Mouse (Mus musculus) stomach, embryonic 15.5 days (tissue): Measurements from ENCODE around the gene Polr2l. TPM values are rescaled to one million over a fixed set of nuclear protein-coding genes. Genes with fewer than 3 reads are reported as not detected.

Experiments
- ATAC-seq: fragments of 200-750 bp; cut with Nextera tagmentation; 2 replicates; pipeline ENCODE4 v1.8.0; 2017; ENCODE audit warnings: low read depth, moderate number of reproducible peaks, moderate TSS enrichment; ENCODE audit not compliant: insufficient read depth, low FRiP score
- H3K27ac ChIP-seq: fragments of 300-500 bp; sonication (generic); 2 replicates; pipeline ENCODE4 v1.5.1; 2015; ENCODE audit warnings: mild to moderate bottlenecking, inconsistent platforms
- H3K27me3 ChIP-seq: fragments of 300-500 bp; sonication (generic); replicated peaks from 2 replicates; pipeline ENCODE4 v1.6.1; 2015; ENCODE audit warnings: inconsistent platforms
- H3K36me3 ChIP-seq: fragments of 300-500 bp; sonication (generic); 2 replicates; pipeline ENCODE4 v1.6.1; 2015; ENCODE audit warnings: inconsistent platforms
- H3K4me1 ChIP-seq: fragments of 300-500 bp; sonication (generic); 2 replicates; pipeline ENCODE4 v1.6.1; 2015; ENCODE audit warnings: inconsistent platforms
- H3K4me2 ChIP-seq: fragments of 300-500 bp; sonication (generic); 2 replicates; pipeline ENCODE4 v1.6.1; 2015; ENCODE audit warnings: mild to moderate bottlenecking, inconsistent platforms
- H3K4me3 ChIP-seq: fragments of 300-500 bp; sonication (generic); replicated peaks from 2 replicates; pipeline ENCODE4 v1.5.1; 2015; ENCODE audit warnings: inconsistent platforms
- H3K9ac ChIP-seq: fragments of 300-500 bp; sonication (generic); 2 replicates; pipeline ENCODE4 v1.6.1; 2015; ENCODE audit warnings: inconsistent platforms
- H3K9me3 ChIP-seq: fragments of 300-500 bp; sonication (generic); 2 replicates; pipeline ENCODE4 v1.6.1; 2016; ENCODE audit warnings: inconsistent platforms
- WGBS: fragments of 180-500 bp; shearing (Covaris S2); methylation state at CpG from one replicate; pipeline ENCODE4 v1.1.7; 2015; 5-methylcytosine and 5-hydroxymethylcytosine counted together
- polyA plus RNA-seq: library from polyadenylated mRNA; unstranded; fragments of >200 nt; fragmentation: Nextera tagmentation; extraction: Ambion mirVana; gene quantifications from 2 replicates; pipeline ENCODE4 v1.2.1, GENCODE M21; 2015

The Polr2l gene
- polyA plus RNA-seq, 1 experiment from 2014 or later, result 71.6 TPM

- Histone ChIP-seq H3K4me3 (no peak overlapping the region), H3K4me1 (peaks cover 48% of the 10 kb centered on the region), H3K9me3 (no peaks in the 10 kb centered on the region), H3K4me2 (no peak overlapping the region), H3K27me3 (no peaks in the 10 kb centered on the region), H3K27ac (no peak overlapping the region), H3K9ac (no peak overlapping the region), H3K36me3 (peaks cover 24% of the 10 kb centered on the region)
- ATAC-seq, result no peak
- 81% methylated on average over 6 of the region's 6 CpGs for WGBS
Measured at GRCm38 (mm10) chr7:141472763-141473162, 2.2 kb downstream of the Polr2l start.

- peaks cover 24% of the 10 kb centered on the region for H3K36me3 ChIP-seq
- H3K27ac ChIP-seq, result no peak overlapping the region
- no peak overlapping the region for H3K9ac ChIP-seq
- WGBS, result 75% methylated on average over 6 of the region's 6 CpGs
- ATAC-seq, result no peak
- H3K4me3 ChIP-seq, result no peak overlapping the region
- no peaks in the 10 kb centered on the region for H3K27me3 ChIP-seq
- H3K4me2 ChIP-seq, result no peak overlapping the region
- H3K4me1 ChIP-seq, result peaks cover 42% of the 10 kb centered on the region
- no peaks in the 10 kb centered on the region for H3K9me3 ChIP-seq
Measured at GRCm38 (mm10) chr7:141472226-141472625, 2.7 kb downstream of the Polr2l start.

DNA sequence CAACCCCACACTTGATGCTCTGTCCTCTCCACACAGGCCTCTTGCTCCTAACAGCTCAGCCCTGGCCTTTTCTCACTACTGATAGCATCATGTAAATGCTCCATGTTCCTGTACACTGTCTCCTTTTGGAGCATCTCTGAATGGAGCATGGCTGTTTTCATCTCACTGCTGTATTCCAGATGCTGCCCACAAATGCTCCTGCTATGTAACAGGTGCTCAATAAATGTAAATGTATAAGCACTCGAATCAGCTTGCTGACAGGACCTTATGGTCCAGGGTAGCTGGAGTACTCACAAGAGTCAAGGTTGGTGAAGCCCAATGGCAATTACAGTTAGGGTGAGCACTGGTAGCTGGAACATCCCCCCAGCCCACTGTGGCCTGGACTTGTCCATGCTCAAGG lies 3.7 kb downstream of the Polr2l start:
- H3K4me2 ChIP-seq, result no peak overlapping the region
- no peaks in the 10 kb centered on the region for H3K9me3 ChIP-seq
- H3K4me1 ChIP-seq, result peaks cover 41% of the 10 kb centered on the region
- H3K36me3 ChIP-seq, result peaks cover 24% of the 10 kb centered on the region
- H3K4me3 ChIP-seq, result no peak overlapping the region
- no peak overlapping the region for H3K27ac ChIP-seq
- 92% methylated on average over 1 of the region's 1 CpGs for WGBS
- no peak overlapping the region for H3K9ac ChIP-seq
- no peaks in the 10 kb centered on the region for H3K27me3 ChIP-seq
- no peak for ATAC-seq

GRCm38 (mm10) chr7:141470637-141470944 lies 4.3 kb downstream of the Polr2l start:
- no peak overlapping the region for H3K27ac ChIP-seq
- WGBS, result 92% methylated on average over 10 of the region's 10 CpGs

DNA sequence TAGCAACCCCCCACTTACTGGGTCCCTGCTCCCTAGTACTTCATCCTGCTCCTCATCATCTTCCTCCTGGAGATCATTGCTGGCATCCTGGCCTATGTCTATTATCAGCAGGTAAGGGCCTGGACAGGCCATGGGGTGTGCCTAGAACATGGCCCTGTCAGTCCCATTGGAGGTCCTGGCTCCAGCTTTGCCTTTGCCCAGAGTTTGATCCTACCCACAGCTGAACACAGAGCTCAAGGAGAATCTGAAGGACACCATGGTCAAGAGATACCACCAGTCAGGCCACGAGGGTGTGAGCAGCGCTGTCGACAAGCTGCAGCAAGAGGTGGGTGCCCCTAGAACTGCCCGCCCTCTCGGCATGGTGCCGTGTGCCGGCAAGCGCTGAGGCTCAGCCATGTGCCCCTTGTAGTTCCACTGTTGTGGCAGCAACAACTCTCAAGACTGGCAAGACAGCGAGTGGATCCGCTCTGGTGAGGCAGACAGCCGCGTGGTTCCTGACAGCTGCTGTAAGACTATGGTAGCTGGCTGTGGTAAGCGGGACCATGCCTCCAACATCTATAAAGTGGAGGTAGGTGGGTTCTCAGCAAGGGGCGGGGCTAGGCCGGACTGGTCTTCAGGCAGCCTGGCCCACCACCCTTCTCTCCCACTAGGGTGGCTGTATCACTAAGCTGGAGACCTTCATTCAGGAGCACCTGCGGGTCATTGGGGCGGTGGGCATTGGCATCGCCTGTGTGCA lies 4.9 kb downstream of the Polr2l start:
- ATAC-seq, result no peak
- H3K27ac ChIP-seq, result no peak overlapping the region
- peaks cover 24% of the 10 kb centered on the region for H3K36me3 ChIP-seq
- no peaks in the 10 kb centered on the region for H3K9me3 ChIP-seq
- H3K27me3 ChIP-seq, result no peaks in the 10 kb centered on the region
- H3K4me2 ChIP-seq, result no peak overlapping the region
- peaks cover 39% of the 10 kb centered on the region for H3K4me1 ChIP-seq
- 90% methylated on average over 18 of the region's 18 CpGs for WGBS
- H3K4me3 ChIP-seq, result no peak overlapping the region
- H3K9ac ChIP-seq, result no peak overlapping the region

More at GRCm38 (mm10) chr7:141470637-141470944, 4.3 kb downstream of the Polr2l start:
- Histone ChIP-seq H3K9me3 (no peaks in the 10 kb centered on the region), H3K4me1 (peaks cover 36% of the 10 kb centered on the region), H3K36me3 (peaks cover 24% of the 10 kb centered on the region), H3K9ac (no peak overlapping the region), H3K27me3 (no peaks in the 10 kb centered on the region), H3K4me2 (no peak overlapping the region), H3K4me3 (no peak overlapping the region)
- no peak for ATAC-seq

DNA sequence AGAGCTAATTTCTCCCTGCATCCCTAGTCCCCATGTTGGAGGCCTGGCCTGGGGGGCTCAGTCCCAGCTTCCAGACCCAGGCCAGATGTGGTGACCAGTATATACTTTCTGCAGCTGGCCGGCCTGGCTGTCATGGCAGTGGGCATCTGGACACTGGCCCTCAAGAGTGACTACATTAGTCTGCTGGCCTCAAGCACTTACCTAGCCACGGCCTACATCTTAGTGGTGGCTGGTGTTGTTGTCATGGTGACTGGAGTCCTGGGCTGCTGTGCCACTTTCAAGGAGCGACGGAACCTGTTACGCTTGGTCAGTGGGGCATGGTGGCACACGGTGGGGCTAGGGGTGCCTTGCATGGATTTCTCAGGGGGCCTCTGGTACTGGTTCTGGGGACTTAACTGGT lies 5.6 kb downstream of the Polr2l start:
- Histone ChIP-seq H3K9me3 (no peaks in the 10 kb centered on the region), H3K4me2 (peak overlapping the region; percentile 84), H3K36me3 (peaks cover 24% of the 10 kb centered on the region), H3K27me3 (peaks cover 7% of the 10 kb centered on the region; the same call in 1 of the 2 replicates), H3K4me1 (peaks cover 46% of the 10 kb centered on the region), H3K27ac (peak overlapping the region; percentile 95), H3K9ac (peak overlapping the region; percentile 21; the same call in 1 of the 2 replicates), H3K4me3 (peak overlapping the region; percentile 83)
- 86% methylated on average over 6 of the region's 6 CpGs for WGBS
- ATAC-seq, result no peak

DNA sequence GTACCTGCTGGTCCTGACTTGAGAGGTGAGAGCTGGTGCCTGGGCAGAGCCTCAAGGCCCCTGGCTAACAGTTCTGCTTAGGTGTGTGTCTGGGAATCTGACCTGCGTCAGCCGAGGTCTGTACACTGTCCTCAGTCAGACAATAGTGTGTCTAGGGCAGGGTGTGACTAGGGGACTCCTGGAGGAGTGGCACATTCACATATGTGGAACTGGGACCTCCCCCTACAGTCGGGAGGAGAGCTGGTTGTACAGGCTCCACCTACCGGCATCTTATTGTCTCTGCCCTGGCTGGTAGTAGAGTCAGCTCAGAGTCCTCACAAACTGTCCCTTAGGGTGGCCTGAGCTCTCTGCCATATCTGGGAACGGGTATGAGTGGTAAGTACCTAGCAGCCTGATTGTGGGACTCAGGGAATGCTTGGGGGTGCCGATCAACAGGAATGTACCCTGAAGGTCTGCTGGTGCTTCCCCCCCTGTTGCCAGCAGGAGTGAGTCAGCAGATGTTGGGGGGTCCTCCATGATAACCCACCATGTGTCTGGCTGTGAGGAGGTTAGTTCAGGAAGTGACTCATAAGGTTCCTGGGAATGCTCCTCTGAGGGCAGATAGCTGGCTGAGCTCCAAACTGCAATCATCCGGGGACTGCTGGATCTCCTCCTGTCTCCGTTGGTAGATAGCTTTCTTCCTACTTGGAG lies 6.3 kb downstream of the Polr2l start:
- peaks cover 24% of the 10 kb centered on the region for H3K36me3 ChIP-seq
- peak overlapping the region; percentile 83 for H3K4me3 ChIP-seq
- peak overlapping the region; percentile 84 for H3K4me2 ChIP-seq
- H3K4me1 ChIP-seq, result peaks cover 43% of the 10 kb centered on the region
- ATAC-seq, result peak; percentile 57
- H3K9ac ChIP-seq, result peak overlapping the region; percentile 62; the same call in 1 of the 2 replicates
- H3K9me3 ChIP-seq, result no peaks in the 10 kb centered on the region
- H3K27ac ChIP-seq, result peak overlapping the region; percentile 95
- WGBS, result 6% methylated on average over 8 of the region's 8 CpGs
- H3K27me3 ChIP-seq, result peaks cover 14% of the 10 kb centered on the region; the same call in 1 of the 2 replicates

GRCm38 (mm10) chr7:141468164-141468521 lies 6.8 kb downstream of the Polr2l start:
- Histone ChIP-seq H3K9me3 (no peaks in the 10 kb centered on the region), H3K27me3 (peaks cover 18% of the 10 kb centered on the region), H3K9ac (peak overlapping the region; percentile 62; the same call in 1 of the 2 replicates), H3K4me3 (peak overlapping the region; percentile 83), H3K36me3 (peaks cover 24% of the 10 kb centered on the region), H3K4me1 (peaks cover 46% of the 10 kb centered on the region), H3K27ac (peak overlapping the region; percentile 95), H3K4me2 (peak overlapping the region; percentile 84)
- 10% methylated on average over 5 of the region's 5 CpGs for WGBS
- ATAC-seq, result no peak

GRCm38 (mm10) chr7:141467230-141468030 lies 7.5 kb downstream of the Polr2l start, which contains the start of gene Cd151:
Gene Cd151, plus strand, starts transcription at chr7:141467392.
- Histone ChIP-seq H3K9me3 (no peaks in the 10 kb centered on the region), H3K27me3 (peaks cover 23% of the 10 kb centered on the region), H3K4me3 (peak within 1 kb of the TSS; percentile 83), H3K4me1 (peaks cover 49% of the 10 kb centered on the region), H3K27ac (peak within 1 kb of the TSS; percentile 95), H3K9ac (peak within 1 kb of the TSS; percentile 62), H3K4me2 (peak within 1 kb of the TSS; percentile 84), H3K36me3 (peaks cover 24% of the 10 kb centered on the region)
- under 1% methylated on average over 52 of the region's 52 CpGs for WGBS
- ATAC-seq, result peak; percentile 85

DNA sequence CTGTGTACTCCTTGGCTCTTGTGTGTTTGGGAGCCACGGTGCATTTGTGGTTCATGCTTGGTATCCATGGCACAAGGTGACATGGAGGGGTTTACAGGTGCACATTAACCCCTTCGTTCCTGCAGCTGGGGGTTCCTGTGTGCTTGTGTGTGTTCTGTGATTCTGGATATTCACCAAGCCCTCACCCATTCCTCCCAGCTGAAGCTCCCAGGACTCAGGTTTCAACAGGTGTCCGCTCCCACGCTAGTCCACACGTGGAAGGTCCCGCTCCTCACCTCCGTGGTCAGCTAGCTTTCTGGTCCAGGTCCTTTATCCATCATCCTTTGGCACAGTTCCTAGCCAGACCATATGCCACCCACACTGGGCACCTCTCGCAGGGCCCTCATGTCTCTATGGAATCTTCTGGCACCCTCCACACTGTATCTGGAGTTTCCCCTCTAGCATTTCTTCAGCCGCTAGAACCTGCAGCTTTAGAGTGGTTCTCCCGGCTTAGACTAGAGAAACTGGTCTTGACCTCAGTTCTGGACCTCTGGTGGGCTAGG lies 8.3 kb downstream of the Polr2l start:
- H3K4me1 ChIP-seq, result peaks cover 54% of the 10 kb centered on the region
- H3K4me3 ChIP-seq, result peak overlapping the region; percentile 83
- no peaks in the 10 kb centered on the region for H3K9me3 ChIP-seq
- peaks cover 31% of the 10 kb centered on the region for H3K27me3 ChIP-seq
- H3K9ac ChIP-seq, result peak overlapping the region; percentile 62; the same call in 1 of the 2 replicates
- no peak for ATAC-seq
- H3K4me2 ChIP-seq, result peak overlapping the region; percentile 84
- WGBS, result 56% methylated on average over 10 of the region's 10 CpGs
- peak overlapping the region; percentile 95 for H3K27ac ChIP-seq
- peaks cover 24% of the 10 kb centered on the region for H3K36me3 ChIP-seq

GRCm38 (mm10) chr7:141466045-141466394 lies 8.9 kb downstream of the Polr2l start:
- Histone ChIP-seq H3K27ac (no peak overlapping the region), H3K4me3 (no peak overlapping the region), H3K4me1 (peaks cover 60% of the 10 kb centered on the region), H3K27me3 (peaks cover 32% of the 10 kb centered on the region), H3K9me3 (no peaks in the 10 kb centered on the region), H3K9ac (no peak overlapping the region), H3K36me3 (peaks cover 18% of the 10 kb centered on the region), H3K4me2 (no peak overlapping the region)
- no peak for ATAC-seq
- 78% methylated on average over 7 of the region's 7 CpGs for WGBS
